Mouse (Mus musculus) 416B (cell line): ENCODE results near the gene Aig1.

Source experiments
- DNase-seq: peaks from one replicate; pipeline ENCODE4 v3.0.0; 2011; ENCODE audit warnings: low read depth

The Aig1 gene

GRCm38 (mm10) chr10:13623735-13624134 lies 245.0 kb downstream of the Aig1 start:
- DNase-seq: no peak

GRCm38 (mm10) chr10:13600926-13601325 lies 267.9 kb downstream of the Aig1 start:
- DNase-seq: no peak

GRCm38 (mm10) chr10:13597491-13597890 lies 271.3 kb downstream of the Aig1 start:
- DNase-seq: no peak
